In the genomic region with DNA sequence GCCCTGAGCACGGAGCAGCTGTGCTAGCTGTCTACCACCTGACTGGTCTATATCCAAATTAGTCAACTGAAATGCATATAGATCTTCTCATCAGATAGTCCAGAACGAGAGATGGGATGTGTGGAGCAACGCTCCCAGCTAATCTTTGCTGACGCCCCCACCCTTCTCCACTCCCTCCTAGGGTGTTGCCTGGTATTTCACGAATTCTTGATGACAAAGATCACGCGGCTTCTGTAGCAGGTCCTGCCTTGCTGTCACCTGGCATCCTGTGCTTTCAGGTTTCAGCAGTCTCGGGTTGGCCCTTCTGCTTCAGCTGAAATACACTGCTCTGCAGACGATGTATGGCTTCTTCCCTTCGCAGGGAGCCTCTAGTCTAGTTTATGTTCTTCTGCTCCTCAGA, we compare ENCODE assay signal across 12 mouse cellular contexts.
"Had no signal": no experiment of that assay in that cellular context is flagged by ENCODE, and none has a peak within 500 bp of the region (broad histone marks: within the 10 kb centered on the region; RNA-seq: fewer than 3 reads in every experiment).

No protein-coding gene starts in this region.

- H3K4me2 ChIP-seq: liver, embryonic 15.5 days; midbrain, embryonic 13.5 days; neural tube, embryonic 15.5 days had no signal

- H3K27ac ChIP-seq: left cerebral cortex, adult 2 months; liver, embryonic 15.5 days; midbrain, embryonic 13.5 days; neural tube, embryonic 15.5 days; stomach, postnatal 0 days had no signal

- H3K4me1 ChIP-seq: liver, embryonic 15.5 days had no signal

- H3K36me3 ChIP-seq: liver, embryonic 15.5 days had no signal

- H3K4me3 ChIP-seq: left cerebral cortex, adult 2 months; liver, embryonic 15.5 days; midbrain, embryonic 13.5 days; myocyte; neural tube, embryonic 15.5 days had no signal

- H3K27me3 ChIP-seq: liver, embryonic 15.5 days; midbrain, embryonic 13.5 days; neural tube, embryonic 15.5 days had no signal

- DNase-seq: kidney, adult 18-20 months; kidney, postnatal 10 days; kidney, postnatal 4 days; lung, adult 2 months; lung, postnatal 10 days; thymus, postnatal 4 days had no signal

- H3K9ac ChIP-seq: liver, embryonic 15.5 days; midbrain, embryonic 13.5 days; neural tube, embryonic 15.5 days had no signal

- H3K9me3 ChIP-seq: liver, embryonic 15.5 days; midbrain, embryonic 13.5 days; neural tube, embryonic 15.5 days had no signal

- ATAC-seq: midbrain, embryonic 13.5 days had no signal
